Mouse (Mus musculus) G1E (cell line): ENCODE results near the gene C530008M17Rik. TPM values are rescaled to one million over a fixed set of nuclear protein-coding genes. Genes with fewer than 3 reads are reported as not detected.

ENCODE experiments used
- ATAC-seq: 2 replicates; pipeline ENCODE4 v1.8.0; 2016; ENCODE audit warnings: mild to moderate bottlenecking; ENCODE audit not compliant: insufficient number of reproducible peaks, poor library complexity, low FRiP score, severe bottlenecking; ENCODE audit errors: extremely low read depth
- DNase-seq: peaks from one replicate; pipeline ENCODE4 v3.0.0; 2012; ENCODE audit warnings: low spot score
- H3K27me3 ChIP-seq: 2 replicates; pipeline ENCODE4 v1.6.1; 2012; ENCODE audit warnings: mild to moderate bottlenecking, low read length, inconsistent platforms; ENCODE audit not compliant: insufficient read depth
- H3K36me3 ChIP-seq: replicated peaks from 2 replicates; pipeline ENCODE3; 2012; ENCODE audit warnings: mild to moderate bottlenecking, inconsistent platforms
- H3K4me1 ChIP-seq: 2 replicates; pipeline ENCODE4 v1.6.1; 2012; ENCODE audit warnings: low read depth, low read length, inconsistent platforms, mixed read lengths; ENCODE audit not compliant: insufficient read depth
- H3K4me3 ChIP-seq: 2 replicates; pipeline ENCODE4 v1.5.1; 2012; ENCODE audit warnings: low read depth, mild to moderate bottlenecking, inconsistent platforms, low read length, moderate library complexity, mixed read lengths
- H3K9me3 ChIP-seq: replicated peaks from 2 replicates; pipeline ENCODE4 v1.6.1; 2012; ENCODE audit warnings: inconsistent platforms
- CTCF ChIP-seq: IDR thresholded peaks from 2 replicates; pipeline ENCODE4 v1.5.1; 2012; ENCODE audit warnings: low read depth, low read length, inconsistent platforms, mixed read lengths
- GATA1 ChIP-seq: IDR thresholded peaks from 2 replicates; pipeline ENCODE4 v1.6.1; 2012; ENCODE audit warnings: borderline replicate concordance, low read length, inconsistent platforms, mixed read lengths
- GATA2 ChIP-seq: IDR thresholded peaks from 2 replicates; pipeline ENCODE4 v1.6.1; 2012; ENCODE audit warnings: low read depth, low read length, inconsistent platforms, borderline replicate concordance
- POLR2AphosphoS5 ChIP-seq: IDR thresholded peaks from 2 replicates; pipeline ENCODE4 v1.6.1; 2012; ENCODE audit warnings: low read depth, low read length, inconsistent platforms; ENCODE audit not compliant: insufficient replicate concordance
- TAL1 ChIP-seq: conservative IDR thresholded peaks from 2 replicates; pipeline ENCODE4 v1.6.1; 2012; ENCODE audit warnings: low read depth, low read length, inconsistent platforms, mixed read lengths
- polyA plus RNA-seq: library from polyadenylated mRNA; stranded (reverse); fragments of >175 nt; gene quantifications from 2 replicates; pipeline ENCODE4 v1.2.3, GENCODE M21; 2012
- total RNA-seq, 2 experiments: library from RNA; stranded (forward) in 1 of 2; stranded (reverse) in 1 of 2; fragments of 200-1000 nt in 1 of 2; fragments of >200 nt in 1 of 2; fragmentation: Nextera tagmentation in 1 of 2; gene quantifications; 2 replicates each; pipeline ENCODE4 v1.2.3; 2014 to 2017

The C530008M17Rik gene
- total and polyA plus RNA-seq, 3 experiments = 7.3 to 41.5 (median 25.1) TPM

DNA sequence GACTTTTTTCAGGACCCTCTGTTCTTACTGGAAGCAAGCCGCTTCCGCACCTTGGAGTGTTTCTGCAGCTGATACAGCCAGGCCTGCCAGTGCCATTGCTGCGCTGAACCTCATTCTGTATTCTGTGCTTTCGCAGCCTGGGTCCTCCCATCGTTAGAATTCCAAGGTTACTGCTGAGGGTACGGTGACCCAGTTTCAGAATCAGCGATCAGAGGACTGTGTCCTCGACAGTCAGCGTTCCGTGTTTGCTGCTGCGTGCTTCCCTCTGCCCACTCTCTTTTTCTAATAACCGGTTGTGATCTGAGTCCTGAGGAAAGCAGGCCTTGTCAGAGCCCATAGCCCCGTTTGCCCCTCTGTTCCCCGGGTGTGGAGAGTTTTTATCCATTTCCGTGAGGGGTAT is 51.7 kb downstream of the C530008M17Rik start:
- no peak overlapping the region for H3K4me3 ChIP-seq
- ATAC-seq = no peak
- TF ChIP-seq CTCF (no peak), TAL1 (no peak), POLR2AphosphoS5 (no peak), GATA1 (no peak), GATA2 (no peak)

DNA sequence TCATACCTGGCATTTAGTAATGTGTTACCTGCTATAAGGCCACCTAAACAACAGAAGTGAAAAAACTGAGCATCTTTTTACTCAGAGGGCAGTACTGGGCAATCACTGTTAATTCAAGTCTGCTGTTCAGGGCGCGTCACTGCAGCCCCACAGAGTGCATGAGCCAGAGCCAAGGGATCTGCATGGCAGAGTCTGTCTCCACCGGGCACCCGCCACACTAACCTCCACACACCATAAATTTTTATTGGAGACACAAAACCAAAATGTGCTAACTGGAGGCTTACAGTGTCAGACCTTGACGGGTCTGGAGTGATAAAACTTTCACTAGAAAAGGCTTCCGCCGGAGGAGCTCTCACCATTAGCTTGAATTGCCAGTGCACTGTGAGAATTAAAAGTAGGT is 57.4 kb downstream of the C530008M17Rik start:
- Histone ChIP-seq H3K4me1 (no peaks in the 10 kb centered on the region), H3K4me3 (no peak overlapping the region), H3K9me3 (peaks cover 2% of the 10 kb centered on the region), H3K36me3 (peaks cover 50% of the 10 kb centered on the region), H3K27me3 (no peaks in the 10 kb centered on the region)
- TF ChIP-seq GATA2 (no peak), TAL1 (no peak), CTCF (no peak), GATA1 (no peak), POLR2AphosphoS5 (no peak)
- DNase-seq (no peak), ATAC-seq (no peak)

More for the DNA sequence above, 51.7 kb downstream of the C530008M17Rik start:
- H3K9me3 ChIP-seq = peaks cover 2% of the 10 kb centered on the region
- H3K36me3 ChIP-seq = peaks cover 59% of the 10 kb centered on the region
- DNase-seq = no peak
- H3K27me3 ChIP-seq = no peaks in the 10 kb centered on the region
- peaks cover 5% of the 10 kb centered on the region; the same call in 1 of the 2 replicates for H3K4me1 ChIP-seq

DNA sequence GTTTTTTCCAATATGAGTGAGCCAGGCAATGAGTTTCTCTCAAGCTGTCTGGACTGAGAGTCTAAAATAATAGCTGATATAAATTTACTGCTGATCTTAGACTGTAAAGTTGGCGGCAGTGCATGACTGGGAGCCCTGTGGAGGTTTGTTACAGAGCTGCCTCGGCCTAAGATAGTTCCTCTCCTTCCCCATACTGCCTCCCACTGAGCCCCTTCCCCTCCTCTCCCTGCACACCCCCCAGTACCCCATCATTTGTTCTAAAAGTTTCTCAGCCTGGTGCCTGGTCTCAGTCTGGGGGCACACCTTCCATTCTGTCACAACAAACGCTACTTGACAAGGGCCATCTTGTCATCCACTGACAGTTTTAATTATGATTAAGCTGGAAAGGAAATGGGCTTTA is 63.6 kb downstream of the C530008M17Rik start:
- Histone ChIP-seq H3K4me3 (no peak overlapping the region), H3K27me3 (no peaks in the 10 kb centered on the region), H3K9me3 (peaks cover 11% of the 10 kb centered on the region), H3K4me1 (no peaks in the 10 kb centered on the region), H3K36me3 (peaks cover 62% of the 10 kb centered on the region)
- TF ChIP-seq GATA1 = no peak
- TF ChIP-seq CTCF = no peak
- TF ChIP-seq GATA2 = no peak
- TF ChIP-seq TAL1 = no peak
- TF ChIP-seq POLR2AphosphoS5 = no peak
- no peak for DNase-seq
- ATAC-seq = no peak

DNA sequence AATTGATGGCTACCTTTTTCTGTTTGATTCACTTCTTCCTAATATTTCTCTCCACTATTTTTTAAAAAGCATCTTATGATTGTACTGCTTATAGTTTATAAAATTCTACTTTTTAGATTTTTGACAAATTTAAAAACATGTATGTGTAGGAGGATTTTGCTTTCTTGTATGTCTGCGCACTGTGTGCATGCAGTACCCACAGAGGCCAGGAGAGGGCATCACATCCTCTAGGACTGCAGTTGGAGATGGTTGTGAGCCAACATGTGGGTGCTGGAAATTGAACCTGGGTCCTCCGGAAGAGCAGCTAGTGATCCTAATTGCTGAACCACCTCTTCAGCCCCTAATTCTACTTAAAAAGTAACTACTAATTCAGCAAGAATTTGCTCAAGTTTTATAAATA is 68.6 kb downstream of the C530008M17Rik start:
- TF ChIP-seq CTCF = 0 out of 2 replicates have a peak, but pooled peaks have one; percentile 8
- TF ChIP-seq POLR2AphosphoS5 = no peak
- H3K27me3 ChIP-seq = no peaks in the 10 kb centered on the region
- DNase-seq = no peak
- no peak overlapping the region for H3K4me3 ChIP-seq
- peaks cover 11% of the 10 kb centered on the region for H3K9me3 ChIP-seq
- peaks cover 69% of the 10 kb centered on the region for H3K36me3 ChIP-seq
- no peak for ATAC-seq
- H3K4me1 ChIP-seq = no peaks in the 10 kb centered on the region

DNA sequence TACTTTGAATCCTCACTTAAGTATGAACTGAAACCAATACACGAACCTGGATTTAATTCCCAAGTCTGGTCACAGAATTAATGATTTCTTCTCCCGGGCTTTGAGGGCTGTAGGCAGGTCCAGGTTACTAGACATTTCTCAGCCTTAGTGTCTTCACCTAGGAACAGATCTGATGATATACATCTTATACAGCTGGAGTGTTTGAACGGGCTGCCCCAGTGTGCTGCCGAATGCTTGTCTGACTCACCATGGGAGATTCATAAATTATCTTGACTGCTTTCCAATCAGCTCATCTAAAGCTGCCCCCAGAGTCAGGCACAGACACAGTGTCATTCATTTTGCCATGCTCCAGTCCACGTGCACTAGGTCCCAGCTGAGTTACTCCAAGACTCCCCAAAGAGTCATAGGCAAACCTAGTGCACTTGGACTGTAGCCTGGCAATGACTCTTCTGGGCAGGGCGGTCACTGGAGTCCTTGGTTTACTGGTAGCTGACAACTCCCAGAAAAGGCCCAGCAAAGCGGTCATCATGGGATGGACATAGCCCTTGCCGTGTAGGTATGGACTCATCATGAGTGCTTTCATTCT is 70.3 kb downstream of the C530008M17Rik start:
- DNase-seq = no peak
- Histone ChIP-seq H3K36me3 (peaks cover 67% of the 10 kb centered on the region), H3K27me3 (no peaks in the 10 kb centered on the region), H3K4me3 (no peak overlapping the region), H3K9me3 (peaks cover 7% of the 10 kb centered on the region), H3K4me1 (no peaks in the 10 kb centered on the region)
- no peak for TF ChIP-seq CTCF
- no peak for TF ChIP-seq GATA1
- no peak for TF ChIP-seq POLR2AphosphoS5
- no peak for TF ChIP-seq GATA2
- no peak for TF ChIP-seq TAL1
- no peak for ATAC-seq

DNA sequence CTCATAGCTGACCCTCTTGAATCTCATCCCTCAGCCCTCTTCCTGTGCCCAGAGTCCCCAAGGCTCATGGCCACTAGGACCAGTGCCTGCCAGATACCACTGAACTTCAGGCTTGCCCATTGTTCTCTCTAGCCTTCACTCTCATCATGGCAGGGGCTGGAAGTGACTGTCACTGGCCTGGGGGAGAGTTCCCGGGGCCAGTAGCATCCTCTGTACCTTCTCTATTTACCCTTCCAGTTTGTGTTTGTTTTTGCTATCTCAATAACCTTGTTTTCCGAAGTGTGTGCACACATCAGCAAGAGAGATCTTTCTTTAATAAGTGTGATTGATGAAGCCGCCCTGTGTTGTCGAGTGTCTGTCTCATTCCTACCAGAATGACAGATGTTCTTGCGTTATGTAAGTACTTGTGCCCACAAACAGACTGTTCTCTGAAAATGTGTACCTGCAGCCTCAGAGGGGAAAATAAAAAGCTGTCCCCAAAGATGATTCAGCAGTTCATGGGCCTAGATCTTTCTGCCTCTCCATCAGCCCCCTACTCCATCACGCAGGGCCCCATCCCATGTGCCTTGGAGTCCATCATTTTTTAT is 76.8 kb downstream of the C530008M17Rik start:
- DNase-seq (no peak), ATAC-seq (no peak)
- H3K36me3 ChIP-seq = peaks cover 52% of the 10 kb centered on the region

More for the DNA sequence above, 76.8 kb downstream of the C530008M17Rik start:
- Histone ChIP-seq H3K4me3 (no peak overlapping the region), H3K27me3 (no peaks in the 10 kb centered on the region), H3K4me1 (no peaks in the 10 kb centered on the region; the same call in 1 of the 2 replicates), H3K9me3 (no peaks in the 10 kb centered on the region)
- TF ChIP-seq POLR2AphosphoS5 (no peak), GATA1 (no peak)
